Mouse (Mus musculus) thymus, adult 2 months (tissue): Measurements from ENCODE around the gene Arhgap27.

Experiments
- CTCF ChIP-seq: fragments of 200-500 bp; IDR thresholded peaks from 2 replicates; pipeline ENCODE4 v1.5.1; 2012; ENCODE audit warnings: mild to moderate bottlenecking, control low read depth, low read length, moderate library complexity, borderline replicate concordance; ENCODE audit not compliant: control insufficient read depth, poor library complexity, insufficient read depth; ENCODE audit errors: extremely low read depth
- POLR2A ChIP-seq: fragments of 200-500 bp; IDR thresholded peaks from 2 replicates; pipeline ENCODE4 v1.6.1; 2012; ENCODE audit warnings: mild to moderate bottlenecking, low read length, control low read depth, moderate library complexity; ENCODE audit not compliant: control insufficient read depth, poor library complexity, insufficient read depth; ENCODE audit errors: extremely low read depth

GRCm38 (mm10) chr11:103363214-103364148 is at the start of gene Arhgap27:
- 0 out of 2 replicates have a peak, but pooled peaks have one; percentile 9 for TF ChIP-seq CTCF
- no peak for TF ChIP-seq POLR2A
